Mouse (Mus musculus) left cerebral cortex, adult 2 months (tissue): ENCODE results near the gene Cygb. TPM values are rescaled to one million over a fixed set of nuclear protein-coding genes. Genes with fewer than 3 reads are reported as not detected.

Experiments
- DNase-seq, 2 experiments: peaks; one replicate each; pipeline ENCODE4 v3.0.0; 2021 to 2022; ENCODE audit warnings: low spot score in 2 of 2, mixed read lengths in 1 of 2; ENCODE audit errors: extremely low spot score in 1 of 2
- H3K27ac ChIP-seq: fragments of 200-600 bp; 2 replicates; pipeline ENCODE4 v1.8.1; 2022
- H3K4me3 ChIP-seq: fragments of 200-600 bp; 2 replicates; pipeline ENCODE4 v1.8.1; 2022
- CTCF ChIP-seq: fragments of 200-600 bp; IDR thresholded peaks from 2 replicates; pipeline ENCODE4 v1.8.1; 2022; ENCODE audit warnings: antibody characterized with exemption, mild to moderate bottlenecking, moderate library complexity
- intact Hi-C: fragments of 180-260 bp; cut with DNase I; formaldehyde crosslinking; loops from one replicate; pipeline ENCODE4 v1.15.1; 2025
- total RNA-seq, 2 experiments: library from RNA; stranded (reverse); gene quantifications; 2 replicates each; pipeline ENCODE4 v1.2.3; 2021

Gene Cygb
- total RNA-seq, 2 experiments from 2014 or later = 42.8 to 45.3 TPM

- Histone ChIP-seq H3K4me3 (no peak overlapping the region), H3K27ac (no peak overlapping the region)
- intact Hi-C loops = no loop called here
- no peak for DNase-seq
- TF ChIP-seq CTCF = no peak
These were observed 54.9 kb downstream of the Cygb start for GRCm38 (mm10) chr11:116599230-116599629.

- no peak for TF ChIP-seq CTCF
- DNase-seq = no peak
- H3K27ac ChIP-seq = no peak overlapping the region
- H3K4me3 ChIP-seq = no peak overlapping the region
- intact Hi-C loops = no loop called here
These were observed 55.9 kb downstream of the Cygb start for GRCm38 (mm10) chr11:116598193-116598592.

GRCm38 (mm10) chr11:116596766-116597165 is 57.3 kb downstream of the Cygb start:
- no peak overlapping the region for H3K27ac ChIP-seq
- TF ChIP-seq CTCF = no peak
- DNase-seq = no peak
- H3K4me3 ChIP-seq = no peak overlapping the region
- intact Hi-C loops = no loop called here

Other genes starting within 250 kb of the Cygb start
- gene Rnf157, start 241.3 kb downstream of the Cygb start, total RNA-seq = 100 to 1,000 TPM; 256 to 285 TPM
- 10 to 100 TPM; 27.2 to 28.0 TPM for gene Ubald2, start 220.2 kb downstream of the Cygb start, total RNA-seq
- under 1 TPM in 1 of 2 experiments, not detected in 1; 0.16 TPM for gene Qrich2, start 188.1 kb downstream of the Cygb start, total RNA-seq
- gene Prpsap1, start 160.1 kb downstream of the Cygb start, total RNA-seq = 10 to 100 TPM; 78.3 to 85.6 TPM
- gene Sphk1, start 123.4 kb downstream of the Cygb start, total RNA-seq = 1 to 10 TPM; 6.1 to 6.8 TPM
- gene Ube2o, start 72.9 kb downstream of the Cygb start, total RNA-seq = 100 to 1,000 TPM; 123 to 125 TPM
- gene Aanat, start 67.9 kb downstream of the Cygb start, total RNA-seq = 1 to 10 TPM; 1.3 to 2.2 TPM
- 1 to 10 TPM; 1.9 to 2.0 TPM for gene Rhbdf2, start 27.3 kb downstream of the Cygb start, total RNA-seq
- gene Prcd, start 779 bp downstream of the Cygb start, total RNA-seq = 1 to 10 TPM; 5.4 to 5.8 TPM
- gene St6galnac1, start 121.2 kb upstream of the Cygb start, total RNA-seq = not detected
- 10 to 100 TPM; 15.3 to 22.5 TPM for gene Mxra7, start 173.7 kb upstream of the Cygb start, total RNA-seq
- gene Mettl23, start 189.0 kb upstream of the Cygb start, total RNA-seq = 10 to 100 TPM; 23.9 to 26.3 TPM
- 10 to 100 TPM; 29.7 to 35.9 TPM for gene Jmjd6, start 189.1 kb upstream of the Cygb start, total RNA-seq
- 10 to 100 TPM; 39.3 to 41.8 TPM for gene Mfsd11, start 198.1 kb upstream of the Cygb start, total RNA-seq
- gene Srsf2, start 198.8 kb upstream of the Cygb start, total RNA-seq = 100 to 1,000 TPM; 150 to 158 TPM